Mouse (Mus musculus) embryo, embryonic 11.5 days (tissue): ENCODE measurements around the gene Olfml3.

Experiments
- DNase-seq: peaks from one replicate; pipeline ENCODE4 v3.0.0-alpha.2; 2012; ENCODE audit warnings: low read depth, low spot score

The Olfml3 gene

GRCm38 (mm10) chr3:103737778-103738571 lies at the start of gene Olfml3:
Gene Olfml3, minus strand, starts transcription at chr3:103738001.
- DNase-seq = peak; percentile 85

DNA sequence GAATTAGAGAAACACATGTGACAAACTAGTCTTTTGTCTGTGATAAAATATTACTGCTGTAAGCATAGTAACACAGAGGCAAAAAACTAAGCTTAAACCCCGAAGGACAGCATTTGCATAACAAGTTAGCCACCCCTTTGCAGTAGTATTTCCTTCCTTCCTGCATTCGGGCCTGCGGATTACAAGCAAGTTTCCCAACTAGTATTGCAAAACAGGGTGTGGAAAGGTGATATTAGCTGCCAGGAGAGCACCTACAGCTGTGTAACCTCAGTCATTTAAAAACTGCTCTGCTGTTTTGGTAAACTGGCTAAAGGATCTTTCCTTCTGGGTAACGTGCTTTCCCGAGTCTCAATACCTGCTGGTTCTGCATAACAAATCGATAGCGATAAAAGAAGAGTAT lies 49.4 kb upstream of the Olfml3 start:
- DNase-seq = no peak

DNA sequence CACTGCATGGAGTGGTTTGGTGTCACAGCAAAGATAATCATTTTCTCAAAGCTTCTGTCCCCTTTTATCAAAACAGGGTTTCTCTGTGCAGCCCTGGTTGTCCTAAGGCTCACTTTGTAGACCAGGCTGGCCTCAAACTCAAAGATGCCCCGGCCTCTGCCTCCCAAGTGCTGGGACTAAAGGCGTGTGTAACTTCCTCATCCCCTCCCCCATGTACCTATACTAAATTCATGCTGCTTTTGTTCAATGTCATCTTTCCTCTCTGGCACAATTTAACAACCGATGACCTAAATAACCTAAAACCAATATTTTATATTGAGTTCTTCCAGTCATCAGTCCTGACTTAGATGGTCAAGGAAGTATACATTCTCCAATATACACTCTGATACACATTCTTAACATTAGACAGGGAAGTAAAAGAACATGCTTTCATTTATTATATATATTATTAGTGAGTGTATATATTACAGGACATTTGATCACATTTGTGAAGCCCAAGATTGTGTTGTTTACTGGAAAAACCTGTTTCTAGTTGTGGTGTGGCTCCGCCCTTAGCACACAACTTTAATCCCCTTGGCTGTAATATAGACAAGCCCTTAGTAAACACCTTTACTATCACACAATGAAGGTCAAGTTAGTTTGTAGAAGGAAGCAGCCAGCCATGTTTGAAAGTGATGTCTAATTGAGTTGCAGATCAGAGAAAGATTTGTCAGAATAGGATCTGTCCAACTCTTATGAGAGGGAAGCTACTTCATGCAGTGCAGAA lies 45.2 kb upstream of the Olfml3 start:
- no peak for DNase-seq

GRCm38 (mm10) chr3:103780777-103781176 lies 43.0 kb upstream of the Olfml3 start:
- DNase-seq = no peak

GRCm38 (mm10) chr3:103780271-103780670 lies 42.5 kb upstream of the Olfml3 start:
- DNase-seq = no peak

- DNase-seq = no peak
These were observed 41.4 kb upstream of the Olfml3 start for GRCm38 (mm10) chr3:103779183-103779582.

DNA sequence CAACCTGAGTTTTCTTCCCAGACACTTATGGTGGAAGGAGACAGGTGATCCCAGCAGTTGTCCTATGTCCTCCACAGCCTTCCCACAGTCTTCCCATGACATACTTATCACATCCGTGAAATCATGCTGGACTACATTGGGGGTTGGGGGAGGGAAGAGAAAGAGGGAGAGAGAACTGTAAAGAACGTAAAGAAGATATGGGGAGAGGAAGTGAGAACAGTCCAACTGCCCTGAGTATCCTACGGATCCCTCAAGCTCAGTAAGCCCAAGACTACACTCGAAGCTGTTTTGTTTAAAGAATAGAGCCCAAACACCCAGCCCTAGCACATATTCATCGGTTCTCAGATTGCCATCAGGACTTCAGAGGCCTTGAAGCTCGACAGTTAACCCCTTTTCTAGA lies 40.9 kb upstream of the Olfml3 start:
- no peak for DNase-seq

- no peak for DNase-seq
These were observed 40.1 kb upstream of the Olfml3 start for GRCm38 (mm10) chr3:103777940-103778339.

- DNase-seq = no peak
These were observed 36.2 kb upstream of the Olfml3 start for GRCm38 (mm10) chr3:103774009-103774408.

DNA sequence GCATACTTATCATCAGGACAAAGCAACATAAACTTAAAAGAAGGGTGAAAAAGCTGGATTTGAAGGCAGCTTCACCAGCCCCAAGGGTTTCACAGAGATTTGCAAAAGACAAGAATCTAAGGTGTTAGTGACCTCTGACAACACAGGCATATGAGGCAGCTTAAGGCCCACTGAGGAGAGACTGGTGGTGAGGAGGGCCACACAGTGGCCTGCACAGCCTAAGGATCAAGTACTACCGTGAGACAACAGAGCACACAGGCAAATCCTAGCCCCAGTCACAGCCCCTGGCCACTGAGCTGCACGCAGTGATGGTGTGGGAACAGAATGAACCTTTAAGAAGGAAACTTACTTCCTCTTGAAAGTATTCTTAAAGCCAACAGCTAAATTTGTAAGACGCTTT lies 35.7 kb upstream of the Olfml3 start:
- no peak for DNase-seq

GRCm38 (mm10) chr3:103772846-103773245 lies 35.0 kb upstream of the Olfml3 start:
- DNase-seq = no peak

- no peak for DNase-seq
These were observed 33.8 kb upstream of the Olfml3 start for GRCm38 (mm10) chr3:103771531-103772130.

GRCm38 (mm10) chr3:103766789-103767188 lies 29.0 kb upstream of the Olfml3 start:
- no peak for DNase-seq

DNA sequence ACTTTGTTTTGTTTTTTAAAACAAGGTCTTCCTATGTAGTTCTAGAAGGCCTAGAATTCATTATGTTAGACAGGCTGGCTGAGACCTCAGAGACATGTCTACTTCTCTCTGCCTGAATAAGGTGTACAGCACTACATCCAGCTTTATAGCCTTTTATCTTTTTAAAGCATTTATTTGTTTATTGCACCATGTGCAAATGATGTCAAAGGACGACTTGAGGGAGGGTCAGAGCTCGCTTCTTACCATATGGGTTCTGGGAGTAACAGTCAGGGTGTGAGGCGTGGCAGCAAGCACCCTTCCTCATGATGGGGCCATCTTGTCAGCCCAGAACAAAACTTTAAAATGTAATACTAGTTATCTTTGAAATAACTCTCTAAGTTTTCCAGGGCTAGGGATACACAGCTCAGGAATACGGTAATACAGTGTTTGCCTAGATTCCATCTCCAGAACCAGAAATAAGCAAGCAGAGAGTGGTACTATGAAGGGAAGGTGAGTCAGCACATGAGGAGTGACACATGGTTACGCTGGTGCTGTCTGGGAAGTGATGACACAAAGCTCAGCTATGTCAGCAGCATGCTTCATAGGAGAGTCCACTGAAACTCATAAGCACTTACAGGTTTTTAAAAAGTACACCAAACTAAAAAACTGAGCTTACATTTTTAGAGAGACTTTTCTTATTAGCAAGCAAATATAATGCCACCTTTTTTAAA lies 21.6 kb upstream of the Olfml3 start:
- no peak for DNase-seq

DNA sequence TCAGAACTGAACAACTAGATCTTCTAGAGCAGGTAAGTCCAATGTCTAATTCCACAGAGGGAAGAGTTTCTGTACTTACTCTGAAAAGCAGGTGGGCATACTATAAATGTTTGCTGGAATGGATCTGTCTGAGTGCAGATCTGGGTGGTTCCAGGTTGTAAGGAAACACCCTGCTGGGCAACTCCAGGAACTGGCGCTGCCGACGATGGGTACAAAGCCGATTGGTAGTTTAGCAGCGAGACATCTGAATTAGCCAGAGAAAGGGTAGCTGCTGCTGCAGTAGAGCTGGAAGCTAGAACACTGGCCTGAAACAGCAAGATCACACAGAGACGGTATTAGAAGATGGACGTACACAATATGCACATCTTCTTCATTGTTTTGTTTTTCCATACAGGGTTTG lies 20.7 kb upstream of the Olfml3 start:
- no peak for DNase-seq

DNA sequence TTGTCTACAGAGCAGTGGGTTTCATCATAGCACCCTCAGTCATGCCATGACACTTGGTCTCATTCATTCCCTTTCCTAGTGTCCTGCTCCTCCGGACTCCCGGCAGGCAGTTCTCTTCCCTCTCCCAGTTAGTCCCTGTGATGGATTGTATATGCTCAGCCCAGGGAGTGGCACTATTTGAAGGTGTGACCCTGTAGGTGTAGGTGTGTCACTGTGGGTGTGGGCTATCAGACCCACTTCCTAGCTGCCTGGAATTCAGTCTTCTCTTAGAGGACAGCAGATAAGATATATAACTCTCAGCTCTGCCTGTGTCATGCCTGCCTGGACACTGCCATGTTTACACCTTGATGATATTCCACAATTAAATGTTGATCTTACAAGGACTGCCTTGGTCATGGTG lies 19.1 kb upstream of the Olfml3 start:
- no peak for DNase-seq

DNA sequence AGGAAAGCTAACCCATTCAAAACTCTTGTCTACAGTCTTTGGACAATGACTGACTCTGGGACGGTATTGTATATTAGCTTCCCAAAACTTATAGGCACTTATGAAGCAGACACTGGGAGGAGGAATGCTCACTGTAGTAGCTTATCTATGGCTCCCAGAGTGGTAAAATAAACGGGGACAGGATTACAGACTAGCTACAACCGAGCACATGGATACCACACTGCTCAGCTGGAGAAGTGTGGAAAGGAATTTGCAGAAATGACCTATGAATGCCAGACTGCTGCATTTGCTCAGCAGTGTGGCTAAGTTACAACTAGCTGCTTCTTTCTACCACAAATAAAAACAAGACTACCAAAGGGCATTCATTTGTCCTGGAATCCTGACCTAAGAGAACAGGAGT lies 17.6 kb upstream of the Olfml3 start:
- DNase-seq = no peak

DNA sequence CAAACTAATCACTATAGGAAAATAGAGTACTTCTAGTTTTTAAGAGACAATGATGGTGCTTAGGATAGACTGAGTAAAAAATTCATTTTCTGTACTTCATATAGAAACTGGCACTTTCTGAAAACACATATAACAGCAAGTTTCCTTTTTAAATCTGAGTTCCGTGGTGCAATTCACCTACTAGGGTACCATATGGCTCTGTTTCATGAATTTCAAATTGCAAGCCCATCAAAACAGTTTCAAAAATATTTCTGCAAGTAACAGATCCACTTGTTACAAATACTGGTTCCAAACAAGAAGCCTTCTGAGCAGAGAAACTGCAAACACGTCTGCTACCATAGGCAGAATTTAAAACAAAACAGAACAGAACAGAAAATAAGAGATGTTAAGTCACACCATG lies 13.8 kb upstream of the Olfml3 start:
- DNase-seq = no peak

DNA sequence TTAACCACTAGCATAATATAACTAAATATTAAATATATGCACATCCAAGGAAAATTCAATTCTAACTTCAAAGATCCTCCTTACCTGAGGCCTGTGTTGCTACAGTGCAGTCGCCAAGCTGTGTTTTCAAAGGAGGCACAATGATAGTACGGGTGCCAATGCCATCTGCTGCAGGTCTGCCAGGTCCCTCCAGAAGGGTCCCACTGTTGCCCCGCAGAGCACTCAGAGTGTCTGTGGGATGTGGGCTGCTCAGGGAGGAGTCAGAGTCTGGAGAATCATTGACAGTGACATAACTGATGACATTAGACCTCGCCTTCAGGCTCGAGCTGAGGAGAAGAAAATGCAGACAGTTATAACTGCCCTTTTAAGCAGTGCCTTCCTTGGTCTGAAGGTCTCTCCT lies 8.9 kb upstream of the Olfml3 start:
- no peak for DNase-seq

DNA sequence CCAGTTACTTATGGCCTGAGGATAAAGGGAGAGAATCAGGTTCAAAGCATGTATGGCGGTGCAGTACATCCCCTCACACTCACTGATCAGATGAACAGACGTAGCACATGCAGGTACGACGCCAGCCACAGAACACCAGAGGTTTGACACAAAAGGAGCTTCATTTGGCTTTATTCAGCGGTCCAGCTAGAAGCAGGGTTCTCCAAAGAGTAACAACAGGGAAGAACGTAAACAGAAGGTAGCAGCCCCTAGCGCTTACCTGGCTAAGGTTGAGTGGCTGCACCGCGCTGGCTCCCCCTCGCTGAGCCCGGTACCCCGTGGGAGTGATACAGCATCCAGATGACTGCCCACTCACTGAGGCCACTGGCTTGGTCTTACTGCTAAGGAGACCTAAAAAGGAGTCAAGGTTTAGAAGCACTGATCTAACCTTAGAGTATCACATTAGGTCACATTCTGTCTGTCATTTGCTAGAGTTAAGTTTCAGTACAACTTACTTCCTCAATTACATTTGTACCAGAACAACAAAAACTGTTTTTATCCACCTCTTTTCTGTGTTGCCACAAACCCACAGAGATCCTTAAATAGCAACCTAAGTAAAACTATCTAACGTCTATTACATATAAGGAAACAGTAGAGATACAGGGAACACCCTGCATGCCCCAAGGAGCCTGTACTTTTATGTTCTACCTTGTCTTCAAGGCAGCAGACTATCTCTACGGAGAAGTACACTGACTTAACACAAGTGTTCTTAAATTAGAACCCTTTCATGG lies 7.4 kb upstream of the Olfml3 start:
- DNase-seq = no peak

GRCm38 (mm10) chr3:103743208-103743607 lies 5.4 kb upstream of the Olfml3 start:
- DNase-seq = no peak
